Mouse (Mus musculus): ENCODE data around the gene 2610301B20Rik. TPM values are rescaled to one million over a fixed set of nuclear protein-coding genes. Genes with fewer than 3 reads are reported as not detected.
"Not testable (repeated sequence)": the region's sequence is repeated elsewhere in the genome, so short reads cannot be mapped to it uniquely, and the experiment has no call there.

The 2610301B20Rik gene
- polyA plus RNA-seq, 1 experiment from 2014 or later: 32.6 TPM

- not testable (repeated sequence) for H3K27me3 ChIP-seq (ENCODE audit: control insufficient read depth, insufficient read depth, low read depth, low read length); H3K9me3 ChIP-seq (ENCODE audit: control insufficient read depth, low read length); H3K9ac ChIP-seq (ENCODE audit: low read length); H3K4me1 ChIP-seq (replicated peaks; ENCODE audit: control insufficient read depth, insufficient read depth, low read length); H3K27ac ChIP-seq (ENCODE audit: low read length); ATAC-seq (ENCODE audit: low read depth); H3K4me2 ChIP-seq (ENCODE audit: low read depth, low read length); H3K36me3 ChIP-seq (ENCODE audit: control insufficient read depth, insufficient read depth, low read length); H3K4me3 ChIP-seq (ENCODE audit: low read length)
- WGBS: 90% methylated on average over 2 of the region's 2 CpGs
Measured at GRCm38 (mm10) chr4:10862882-10863281, 11.4 kb upstream of the 2610301B20Rik start.

- H3K9me3 ChIP-seq (ENCODE audit: control insufficient read depth, low read length): no peaks in the 10 kb centered on the region
- no peak overlapping the region for H3K4me3 ChIP-seq (ENCODE audit: low read length)
- whole genome bisulfite sequencing: 69% methylated on average over 5 of the region's 5 CpGs
Measured at GRCm38 (mm10) chr4:10872231-10872630, 2.1 kb upstream of the 2610301B20Rik start.

GRCm38 (mm10) chr4:10872685-10873539 is 1.4 kb upstream of the 2610301B20Rik start:
- H3K9me3 ChIP-seq (ENCODE audit: control insufficient read depth, low read length): no peaks in the 10 kb centered on the region
- H3K36me3 ChIP-seq (ENCODE audit: control insufficient read depth, insufficient read depth, low read length): no peaks in the 10 kb centered on the region
- H3K27me3 ChIP-seq (ENCODE audit: control insufficient read depth, insufficient read depth, low read depth, low read length): no peaks in the 10 kb centered on the region
- no peak overlapping the region for H3K27ac ChIP-seq (ENCODE audit: low read length)
- peaks cover 10% of the 10 kb centered on the region for H3K4me1 ChIP-seq (replicated peaks; ENCODE audit: control insufficient read depth, insufficient read depth, low read length)
- no peak for ATAC-seq (ENCODE audit: low read depth)
- H3K4me2 ChIP-seq (ENCODE audit: low read depth, low read length): peak overlapping the region; percentile 56
- H3K4me3 ChIP-seq (ENCODE audit: low read length): peak overlapping the region; percentile 76
- H3K9ac ChIP-seq (ENCODE audit: low read length): peak overlapping the region; percentile 35
- 21% methylated on average over 16 of the region's 16 CpGs for WGBS

More at GRCm38 (mm10) chr4:10872231-10872630, 2.1 kb upstream of the 2610301B20Rik start:
- Histone ChIP-seq H3K27me3 (ENCODE audit: control insufficient read depth, insufficient read depth, low read depth, low read length) (no peaks in the 10 kb centered on the region), H3K36me3 (ENCODE audit: control insufficient read depth, insufficient read depth, low read length) (no peaks in the 10 kb centered on the region), H3K27ac (ENCODE audit: low read length) (no peak overlapping the region), H3K4me2 (ENCODE audit: low read depth, low read length) (no peak overlapping the region), H3K4me1 (replicated peaks; ENCODE audit: control insufficient read depth, insufficient read depth, low read length) (peaks cover 10% of the 10 kb centered on the region), H3K9ac (ENCODE audit: low read length) (no peak overlapping the region)
- no peak for ATAC-seq (ENCODE audit: low read depth)

DNA sequence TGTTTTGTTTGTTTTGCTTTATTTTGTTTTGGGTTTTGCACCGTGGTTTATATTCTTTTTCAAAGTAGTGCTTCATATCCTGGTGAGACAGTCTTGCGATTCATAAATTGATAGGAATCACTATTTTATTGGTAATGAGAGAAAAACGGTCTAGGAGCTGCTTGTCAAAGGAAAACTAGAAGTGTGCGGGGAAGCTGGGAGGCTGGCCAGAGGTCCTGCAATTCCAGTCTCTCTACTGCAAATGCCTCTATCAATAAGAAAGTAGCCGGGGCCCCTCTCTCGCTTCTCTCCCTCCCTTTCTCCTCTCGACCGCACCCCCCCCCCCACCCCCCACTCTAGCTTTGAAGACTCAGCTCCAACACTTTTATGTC is 764 bp upstream of the 2610301B20Rik start:
- Histone ChIP-seq H3K4me3 (ENCODE audit: low read length) (peak overlapping the region; percentile 76), H3K9ac (ENCODE audit: low read length) (peak overlapping the region; percentile 40), H3K9me3 (ENCODE audit: control insufficient read depth, low read length) (no peaks in the 10 kb centered on the region), H3K36me3 (ENCODE audit: control insufficient read depth, insufficient read depth, low read length) (no peaks in the 10 kb centered on the region), H3K4me1 (replicated peaks; ENCODE audit: control insufficient read depth, insufficient read depth, low read length) (peaks cover 10% of the 10 kb centered on the region), H3K27me3 (ENCODE audit: control insufficient read depth, insufficient read depth, low read depth, low read length) (no peaks in the 10 kb centered on the region), H3K4me2 (ENCODE audit: low read depth, low read length) (peak overlapping the region; percentile 56), H3K27ac (ENCODE audit: low read length) (peak overlapping the region; percentile 97)
- WGBS: 0% methylated on average over 7 of the region's 8 CpGs
- peak; percentile 59 for ATAC-seq (ENCODE audit: low read depth)

DNA sequence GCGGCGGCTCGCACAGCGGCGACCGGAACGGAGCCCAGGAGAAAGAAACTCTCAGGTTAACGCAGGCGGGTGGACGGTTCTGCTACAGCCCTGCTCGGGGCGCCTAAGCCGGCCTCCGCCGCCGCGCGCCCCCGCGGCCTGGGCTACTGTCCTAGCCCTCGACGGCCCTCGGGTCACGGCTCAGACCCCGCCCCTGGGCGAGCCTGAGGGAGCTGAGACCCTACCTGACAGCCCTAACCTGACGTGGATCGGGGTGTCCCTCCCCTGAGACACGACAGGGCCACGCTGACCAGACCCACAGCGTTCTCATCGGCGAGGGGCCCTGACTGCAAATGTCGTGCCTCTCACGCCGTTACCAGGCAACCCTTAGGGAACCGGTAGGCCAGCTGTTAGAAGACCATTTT is 422 bp downstream of the 2610301B20Rik start:
- Histone ChIP-seq H3K27me3 (ENCODE audit: control insufficient read depth, insufficient read depth, low read depth, low read length) (no peaks in the 10 kb centered on the region), H3K27ac (ENCODE audit: low read length) (peak overlapping the region; percentile 97), H3K4me2 (ENCODE audit: low read depth, low read length) (peak overlapping the region; percentile 71), H3K9ac (ENCODE audit: low read length) (peak overlapping the region; percentile 86), H3K4me3 (ENCODE audit: low read length) (peak overlapping the region; percentile 76), H3K36me3 (ENCODE audit: control insufficient read depth, insufficient read depth, low read length) (0 out of 2 replicates have a peak, but pooled peaks cover 2% of the 10 kb centered on the region), H3K9me3 (ENCODE audit: control insufficient read depth, low read length) (no peaks in the 10 kb centered on the region), H3K4me1 (replicated peaks; ENCODE audit: control insufficient read depth, insufficient read depth, low read length) (peaks cover 10% of the 10 kb centered on the region)
- peak; percentile 77 for ATAC-seq (ENCODE audit: low read depth)
- 0% methylated on average over 37 of the region's 37 CpGs for WGBS

- ATAC-seq (ENCODE audit: low read depth): no peak
- no peaks in the 10 kb centered on the region for H3K27me3 ChIP-seq (ENCODE audit: control insufficient read depth, insufficient read depth, low read depth, low read length)
- H3K9ac ChIP-seq (ENCODE audit: low read length): peak overlapping the region; percentile 86
- H3K9me3 ChIP-seq (ENCODE audit: control insufficient read depth, low read length): no peaks in the 10 kb centered on the region
- peak overlapping the region; percentile 71 for H3K4me2 ChIP-seq (ENCODE audit: low read depth, low read length)
- H3K4me3 ChIP-seq (ENCODE audit: low read length): peak overlapping the region; percentile 76
- H3K36me3 ChIP-seq (ENCODE audit: control insufficient read depth, insufficient read depth, low read length): 0 out of 2 replicates have a peak, but pooled peaks cover 2% of the 10 kb centered on the region
- H3K27ac ChIP-seq (ENCODE audit: low read length): no peak overlapping the region
- peaks cover 10% of the 10 kb centered on the region for H3K4me1 ChIP-seq (replicated peaks; ENCODE audit: control insufficient read depth, insufficient read depth, low read length)
Measured at GRCm38 (mm10) chr4:10875407-10875806, 1.1 kb downstream of the 2610301B20Rik start.

- no peaks in the 10 kb centered on the region for H3K9me3 ChIP-seq (ENCODE audit: control insufficient read depth, low read length)
- H3K4me2 ChIP-seq (ENCODE audit: low read depth, low read length): no peak overlapping the region
- H3K27me3 ChIP-seq (ENCODE audit: control insufficient read depth, insufficient read depth, low read depth, low read length): no peaks in the 10 kb centered on the region
- 0 out of 2 replicates have a peak, but pooled peaks cover 4% of the 10 kb centered on the region for H3K36me3 ChIP-seq (ENCODE audit: control insufficient read depth, insufficient read depth, low read length)
- no peak overlapping the region for H3K27ac ChIP-seq (ENCODE audit: low read length)
- no peak for ATAC-seq (ENCODE audit: low read depth)
- H3K4me3 ChIP-seq (ENCODE audit: low read length): no peak overlapping the region
- no peak overlapping the region for H3K9ac ChIP-seq (ENCODE audit: low read length)
- WGBS: 90% methylated on average over 1 of the region's 1 CpGs
- H3K4me1 ChIP-seq (replicated peaks; ENCODE audit: control insufficient read depth, insufficient read depth, low read length): peaks cover 10% of the 10 kb centered on the region
Measured at GRCm38 (mm10) chr4:10877057-10877456, 2.8 kb downstream of the 2610301B20Rik start.

GRCm38 (mm10) chr4:10883740-10884408 is 9.6 kb downstream of the 2610301B20Rik start:
- Histone ChIP-seq H3K27me3 (ENCODE audit: control insufficient read depth, insufficient read depth, low read depth, low read length) (no peaks in the 10 kb centered on the region), H3K4me1 (replicated peaks; ENCODE audit: control insufficient read depth, insufficient read depth, low read length) (peaks cover 5% of the 10 kb centered on the region), H3K4me3 (ENCODE audit: low read length) (no peak overlapping the region), H3K9me3 (ENCODE audit: control insufficient read depth, low read length) (peaks cover 4% of the 10 kb centered on the region), H3K27ac (ENCODE audit: low read length) (peak overlapping the region; percentile 55), H3K36me3 (ENCODE audit: control insufficient read depth, insufficient read depth, low read length) (peaks cover 28% of the 10 kb centered on the region), H3K9ac (ENCODE audit: low read length) (no peak overlapping the region), H3K4me2 (ENCODE audit: low read depth, low read length) (no peak overlapping the region)
- peak; percentile 87 for ATAC-seq (ENCODE audit: low read depth)
- WGBS: 55% methylated on average over 8 of the region's 8 CpGs

GRCm38 (mm10) chr4:10888835-10889234 is 14.5 kb downstream of the 2610301B20Rik start:
- peaks cover 5% of the 10 kb centered on the region for H3K4me1 ChIP-seq (replicated peaks; ENCODE audit: control insufficient read depth, insufficient read depth, low read length)
- ATAC-seq (ENCODE audit: low read depth): no peak
- peaks cover 7% of the 10 kb centered on the region for H3K9me3 ChIP-seq (ENCODE audit: control insufficient read depth, low read length)
- H3K4me3 ChIP-seq (ENCODE audit: low read length): no peak overlapping the region
- 95% methylated on average over 10 of the region's 10 CpGs for WGBS
- H3K27me3 ChIP-seq (ENCODE audit: control insufficient read depth, insufficient read depth, low read depth, low read length): no peaks in the 10 kb centered on the region
- H3K36me3 ChIP-seq (ENCODE audit: control insufficient read depth, insufficient read depth, low read length): peaks cover 20% of the 10 kb centered on the region
- no peak overlapping the region for H3K27ac ChIP-seq (ENCODE audit: low read length)
- H3K4me2 ChIP-seq (ENCODE audit: low read depth, low read length): no peak overlapping the region
- H3K9ac ChIP-seq (ENCODE audit: low read length): no peak overlapping the region

Data from lung, embryonic 16.5 days (tissue).